Mouse (Mus musculus) A20 (cell line): ENCODE results near the gene Rfx5.
A peak's percentile ranks its signal among the peaks of the same experiment; 100 is the strongest.
"Not testable (repeated sequence)": the region's sequence is repeated elsewhere in the genome, so short reads cannot be mapped to it uniquely, and the experiment has no call there.

Experiments
- DNase-seq: peaks from one replicate; pipeline ENCODE4 v3.0.0-alpha.2; 2011; ENCODE audit warnings: low read depth, low spot score

The Rfx5 gene

DNA sequence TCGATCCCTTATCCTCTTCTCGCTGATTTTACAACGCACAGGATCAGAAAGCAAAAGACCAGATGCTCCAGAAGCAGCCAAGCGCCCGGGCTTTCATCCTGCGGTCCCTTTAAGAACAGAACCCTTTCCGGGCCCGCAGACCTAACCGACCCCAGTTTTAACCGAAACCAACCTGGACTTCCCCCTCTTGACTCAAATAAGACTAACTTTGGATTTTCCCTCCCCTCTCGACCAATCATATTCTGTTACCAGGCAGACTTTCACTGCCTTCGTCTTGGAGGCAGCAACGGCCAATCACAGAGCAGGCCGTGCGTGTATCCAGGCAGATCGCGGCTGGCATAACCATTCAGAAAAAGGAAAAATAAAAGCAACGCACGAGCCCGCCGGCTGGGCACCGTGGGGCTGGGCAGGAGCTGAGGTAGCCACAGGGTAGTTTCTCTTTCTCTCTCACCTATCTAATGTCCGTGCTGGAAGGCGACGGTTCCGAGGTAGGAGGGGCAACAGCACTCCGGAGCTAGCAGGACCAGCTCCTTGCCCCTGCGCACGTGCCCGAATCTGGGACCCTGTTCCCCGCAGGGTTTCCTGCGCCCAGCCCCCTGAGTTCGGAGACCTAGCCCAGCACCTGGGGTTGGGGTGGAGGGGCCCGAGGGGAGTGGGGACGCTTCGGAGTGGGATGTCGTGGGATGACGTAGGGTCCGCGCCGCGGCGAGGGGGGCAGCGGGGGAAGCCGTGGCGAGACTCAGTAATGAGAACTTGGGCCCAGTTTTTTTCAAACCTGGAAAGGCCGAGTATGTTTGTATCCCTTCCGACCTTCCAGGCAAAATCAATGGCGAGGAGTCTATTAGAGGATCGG, at the start of gene Rfx5:
Gene Rfx5 (plus strand): TSS at position 312 of the 853 bp plus-strand sequence.
- peak; percentile 99 for DNase-seq

DNA sequence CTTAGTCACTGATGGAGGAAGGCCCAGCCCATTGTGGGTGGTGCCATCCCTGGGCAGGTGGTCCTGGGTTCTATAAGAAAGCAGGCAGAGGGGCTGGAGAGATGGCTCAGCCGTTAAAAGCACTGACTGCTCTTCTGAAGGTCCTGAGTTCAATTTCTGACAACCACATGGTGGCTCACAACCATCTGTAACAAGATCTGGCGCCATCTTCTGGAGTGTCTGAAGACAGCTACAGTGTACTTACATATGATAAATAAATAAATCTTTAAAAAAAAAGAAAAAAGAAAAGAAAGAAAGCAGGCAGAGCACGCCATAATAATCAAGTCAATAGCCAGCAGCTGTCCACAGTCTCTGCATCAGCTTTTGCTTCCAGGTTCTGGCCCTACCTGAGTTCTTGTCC, 49.1 kb upstream of the Rfx5 start:
- DNase-seq = not testable (repeated sequence)

GRCm38 (mm10) chr3:94906482-94906881, 47.4 kb upstream of the Rfx5 start:
- DNase-seq = peak; percentile 35

DNA sequence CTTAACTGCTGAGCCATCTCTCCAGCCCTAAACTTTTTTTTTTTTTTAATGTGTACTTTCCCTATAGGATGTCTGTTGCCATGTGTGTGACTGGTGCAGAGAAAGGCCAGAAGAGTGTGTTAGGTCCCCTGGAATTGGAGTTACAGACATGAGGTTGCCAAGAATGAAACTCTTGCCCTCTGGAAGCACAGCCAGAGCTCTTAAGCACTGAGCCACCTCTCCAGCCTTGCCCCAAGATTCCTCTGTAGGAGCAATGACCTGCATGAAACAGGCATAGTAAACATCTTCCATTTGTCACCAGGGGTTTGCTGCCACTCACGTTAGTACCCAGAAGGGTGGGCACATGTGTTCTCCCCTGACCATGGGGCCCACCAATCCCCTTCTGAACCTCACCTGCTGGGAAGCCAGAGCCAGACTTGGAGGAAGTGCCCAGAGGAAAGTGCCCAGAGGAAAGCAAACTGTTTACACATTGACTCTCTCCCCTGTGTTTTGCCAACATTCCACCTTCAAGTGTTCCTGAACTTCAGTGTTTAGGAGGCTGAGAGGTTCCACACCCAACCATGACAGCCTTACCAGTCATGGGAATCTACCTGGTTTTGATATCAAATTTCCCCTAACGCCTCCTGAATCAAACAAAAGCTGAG, 42.7 kb upstream of the Rfx5 start:
- DNase-seq = no peak

GRCm38 (mm10) chr3:94913801-94914200, 40.1 kb upstream of the Rfx5 start:
- no peak for DNase-seq

DNA sequence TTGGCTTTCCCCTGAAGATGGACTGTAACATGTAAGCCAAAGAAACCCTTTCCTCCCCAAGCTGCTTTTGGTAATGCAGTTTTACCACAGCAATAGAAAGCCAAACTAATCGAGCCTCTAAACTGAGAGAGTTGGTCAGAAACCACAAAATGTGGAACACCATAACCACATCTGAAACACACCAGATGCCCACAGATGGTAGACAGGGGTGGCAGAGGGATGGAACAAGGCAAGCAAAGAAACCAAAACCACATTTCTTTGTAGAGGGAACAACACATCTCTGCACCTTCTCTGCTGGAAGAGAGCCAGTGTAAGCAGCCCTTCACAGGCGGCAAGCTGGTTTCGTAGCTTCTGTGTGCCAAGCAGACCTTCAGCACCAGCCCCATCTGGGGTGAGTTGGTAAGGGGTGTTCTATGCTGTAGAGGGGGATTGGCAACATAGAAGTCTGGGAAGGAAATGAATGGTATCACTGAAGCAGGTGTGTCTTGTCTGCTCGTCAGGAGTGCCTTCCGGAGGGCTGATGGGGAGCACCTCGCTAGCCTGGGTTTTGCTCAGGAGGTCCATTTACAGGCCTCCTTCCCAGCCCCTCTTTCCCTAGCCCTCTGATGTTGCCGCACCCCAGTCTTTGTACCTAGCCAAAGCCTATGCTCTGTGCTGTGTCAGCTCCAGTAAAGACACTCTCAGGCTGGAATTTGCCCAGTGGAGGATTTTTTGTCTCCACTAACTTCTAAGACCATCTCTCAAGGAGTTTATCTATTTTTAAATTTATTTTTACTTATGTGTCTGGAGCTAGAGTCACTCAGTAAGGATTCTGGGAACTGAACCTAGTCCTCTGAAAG, 37.8 kb upstream of the Rfx5 start:
- DNase-seq = peak; percentile 30

DNA sequence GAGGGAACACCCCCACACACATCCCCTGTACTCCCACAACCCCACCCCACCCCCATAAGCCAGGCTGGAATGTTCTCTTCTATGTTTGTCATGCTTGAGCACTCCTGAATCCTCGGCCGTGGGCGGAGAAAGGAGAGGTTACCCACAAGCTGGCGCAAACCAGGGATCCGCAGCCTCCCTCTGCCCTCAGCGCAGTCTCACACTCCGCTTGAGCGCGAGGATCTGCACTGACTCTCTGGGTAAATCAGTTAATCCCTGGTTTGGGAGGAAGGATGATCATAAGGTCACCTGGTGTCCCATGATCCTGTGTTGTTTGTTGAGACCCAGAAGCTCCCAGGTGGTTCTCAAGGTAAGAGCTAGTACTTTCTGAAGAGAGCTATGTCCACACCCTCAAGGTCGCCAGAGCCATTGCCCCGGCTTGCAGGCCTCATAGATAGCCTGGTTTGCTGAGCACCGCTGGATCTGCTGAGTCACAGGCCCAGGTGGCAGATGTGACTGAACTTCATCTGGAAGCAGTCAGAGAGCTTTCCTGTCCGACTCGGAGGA, 36.0 kb upstream of the Rfx5 start:
- peak; percentile 39 for DNase-seq

GRCm38 (mm10) chr3:94918845-94919244, 35.0 kb upstream of the Rfx5 start:
- no peak for DNase-seq

DNA sequence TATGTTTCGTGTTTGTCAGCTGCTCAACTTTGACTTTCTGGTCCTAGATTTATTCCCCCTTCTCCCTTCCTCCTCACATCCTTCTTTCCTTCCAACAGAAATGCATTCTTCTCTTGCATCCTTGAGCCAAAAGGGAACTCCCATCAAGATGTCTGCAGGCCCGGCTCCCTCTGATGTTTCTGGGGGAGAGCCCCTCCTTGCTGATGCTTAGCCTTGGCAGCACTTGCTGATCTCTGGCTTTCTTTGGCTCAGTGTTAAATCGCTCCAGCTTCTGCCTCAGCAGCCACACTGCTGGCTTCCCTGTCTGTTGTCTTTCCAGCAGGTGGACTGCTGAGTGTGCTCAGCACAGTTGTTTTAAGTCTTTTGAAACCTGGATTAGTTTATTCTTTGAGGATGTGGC, 32.8 kb upstream of the Rfx5 start:
- no peak for DNase-seq

DNA sequence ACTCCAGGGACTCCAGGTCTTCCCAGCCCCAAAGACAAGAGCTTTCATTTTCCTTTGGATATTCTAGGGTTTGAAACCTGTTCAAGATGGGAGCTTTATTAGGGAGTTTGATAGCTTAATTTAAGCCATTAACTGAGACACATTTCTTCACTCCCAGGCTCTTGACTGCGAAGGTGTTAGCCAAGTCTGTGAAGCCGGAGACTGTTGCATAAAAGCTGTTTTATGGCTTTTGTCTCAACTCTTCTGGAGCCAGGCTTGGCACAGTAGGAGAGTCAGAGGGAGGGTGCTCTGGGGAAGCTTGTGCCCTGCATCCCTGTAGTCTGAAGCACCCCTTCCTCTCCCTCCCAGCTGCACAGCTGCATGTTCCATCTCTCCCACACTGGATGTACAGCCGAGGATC, 31.5 kb upstream of the Rfx5 start:
- DNase-seq = no peak

DNA sequence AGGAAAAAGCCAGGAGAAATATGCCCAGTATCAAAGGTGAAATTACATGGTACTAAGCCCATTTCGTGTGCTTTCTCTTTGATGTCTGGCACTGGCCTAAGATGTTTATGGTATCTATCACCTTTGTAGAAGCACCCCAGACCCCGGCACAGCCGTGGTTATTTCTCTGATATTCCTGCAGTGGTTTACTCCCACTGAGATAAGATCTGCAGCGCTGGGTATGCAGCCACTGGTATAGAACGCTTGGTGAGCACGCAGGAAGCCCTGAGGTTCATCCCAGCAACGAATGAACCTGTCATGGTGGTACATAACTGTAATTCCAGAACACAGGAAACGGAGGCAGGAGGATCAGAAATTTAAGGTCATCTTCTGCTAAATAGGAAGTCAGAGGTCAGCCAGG, 29.2 kb upstream of the Rfx5 start:
- DNase-seq = no peak

DNA sequence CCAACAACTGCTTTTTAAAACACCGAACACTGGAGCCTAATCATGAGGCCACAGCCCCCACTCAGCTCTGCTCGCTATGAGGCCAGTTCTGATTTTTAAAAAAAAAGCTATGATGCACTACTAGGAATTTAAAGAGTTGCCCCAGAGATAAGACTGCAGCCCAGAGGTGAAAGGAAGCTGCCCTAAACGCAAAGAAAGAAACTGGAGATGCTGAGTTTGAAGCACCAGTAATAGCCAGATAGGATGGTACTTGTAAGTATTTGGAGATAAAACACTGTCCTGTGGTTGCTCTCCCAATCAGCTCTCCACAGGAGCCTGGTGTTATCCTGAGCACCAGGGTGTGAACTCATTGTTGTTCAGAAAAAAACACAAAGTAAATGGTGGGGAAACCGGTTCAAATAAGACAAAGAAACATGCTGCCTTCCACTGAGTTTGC, 27.6 kb upstream of the Rfx5 start:
- DNase-seq = not testable (repeated sequence)

DNA sequence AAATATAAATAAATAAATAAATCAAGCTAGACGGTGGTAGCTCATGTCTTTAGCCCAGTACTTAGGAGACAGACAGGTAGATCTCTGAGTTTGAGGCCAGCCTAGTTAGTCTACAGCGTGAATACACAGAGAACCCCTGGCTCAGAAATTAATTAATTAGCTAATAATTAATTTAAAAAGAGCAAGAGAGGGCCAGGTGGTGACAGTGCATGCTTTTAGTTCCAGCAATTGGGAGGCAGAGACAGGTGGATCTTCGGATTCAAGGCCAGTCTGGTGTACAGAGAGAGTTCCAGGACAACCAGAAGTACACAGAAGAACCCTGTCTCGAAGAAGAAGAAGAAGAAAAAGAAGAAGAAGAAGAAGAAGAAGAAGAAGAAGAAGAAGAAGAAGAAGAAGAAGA, 24.9 kb upstream of the Rfx5 start:
- DNase-seq = not testable (repeated sequence)

GRCm38 (mm10) chr3:94930386-94931266, 23.2 kb upstream of the Rfx5 start:
- not testable (repeated sequence) for DNase-seq

DNA sequence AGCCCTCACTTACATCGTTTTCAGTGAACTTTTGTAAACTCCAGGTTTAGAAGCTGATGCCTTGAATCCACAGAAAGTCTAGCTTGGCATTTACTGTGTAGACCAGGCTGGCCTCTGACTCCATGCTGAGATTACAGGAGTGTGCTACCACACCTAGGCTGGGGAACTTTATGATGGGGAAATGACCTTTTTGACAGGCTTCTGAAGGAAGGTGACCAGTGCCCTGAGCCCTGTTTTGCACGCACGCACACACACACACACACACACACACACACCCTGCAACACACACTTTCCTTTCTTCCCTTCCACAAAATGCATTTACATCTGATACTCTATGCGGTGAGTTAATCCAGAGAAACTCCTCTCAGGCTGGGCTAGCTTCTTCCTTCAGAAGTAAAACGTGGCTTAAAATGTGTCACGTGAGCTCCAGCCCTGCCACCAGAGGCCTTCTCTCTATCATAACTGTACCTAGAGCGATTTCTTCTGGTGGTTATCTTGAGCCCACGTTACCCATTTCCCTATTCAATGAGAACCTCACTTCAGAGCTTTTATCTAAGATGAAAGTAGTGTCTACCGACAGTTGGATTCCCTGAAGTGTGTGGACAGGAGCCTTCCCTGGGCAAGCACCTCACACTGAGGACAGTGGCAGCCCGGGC, 22.3 kb upstream of the Rfx5 start:
- not testable (repeated sequence) for DNase-seq

DNA sequence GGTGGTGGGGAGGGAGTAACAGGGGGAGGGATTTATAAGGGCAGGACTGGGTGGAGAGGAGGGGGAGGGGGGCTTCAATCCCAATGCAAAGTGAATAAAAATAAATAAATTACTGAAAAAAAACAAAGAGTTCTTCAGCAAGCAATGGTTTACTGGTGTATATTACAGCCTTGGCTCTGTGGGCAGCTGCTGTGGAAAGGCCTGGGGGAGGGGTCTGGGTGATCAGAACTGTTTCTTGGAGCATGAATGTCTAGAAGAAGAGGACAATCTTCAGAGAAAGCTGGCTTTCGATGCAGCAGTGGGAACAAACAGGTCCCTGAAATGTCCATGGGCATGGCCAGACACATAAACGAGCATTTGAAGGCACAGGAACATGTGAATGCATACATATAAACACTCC, 21.6 kb upstream of the Rfx5 start:
- not testable (repeated sequence) for DNase-seq

DNA sequence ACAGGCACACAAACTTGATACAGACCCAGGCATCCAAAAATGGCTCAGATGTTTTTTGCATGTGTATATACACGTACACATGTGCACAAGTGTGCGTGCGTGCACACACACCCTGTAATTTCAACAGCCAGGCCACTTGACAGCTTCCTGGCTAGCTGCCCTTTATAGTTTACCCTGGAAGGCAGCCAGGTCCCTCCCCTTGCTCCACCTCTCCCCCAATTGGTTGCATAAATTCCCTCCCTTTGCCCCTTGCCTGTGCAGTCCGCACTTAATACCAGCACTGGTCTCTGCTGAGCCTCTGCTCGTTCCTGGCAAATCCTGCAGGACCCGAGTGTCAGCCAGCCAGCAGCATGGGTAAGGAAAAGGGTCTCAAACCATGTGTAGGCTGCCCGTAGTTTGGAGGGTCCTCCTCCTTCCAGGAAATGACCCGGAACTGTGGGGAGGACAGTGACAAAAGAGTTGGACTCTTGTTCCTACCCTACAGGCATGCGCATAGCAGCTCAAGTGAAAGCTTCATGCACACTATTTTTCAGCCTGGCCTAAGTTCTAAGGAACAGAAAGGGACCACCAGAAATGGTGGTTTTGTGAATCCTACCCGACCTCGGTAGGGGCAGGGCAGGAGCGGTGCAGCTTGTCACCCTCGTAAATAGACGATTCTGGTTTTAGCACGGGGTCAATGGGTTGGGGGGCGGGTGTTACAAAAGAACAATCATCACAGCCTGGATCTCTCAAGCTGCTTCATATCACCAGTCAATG, 20.9 kb upstream of the Rfx5 start, which contains the start of gene Selenbp1:
Gene Selenbp1 (plus strand): TSS at position 248 of the 756 bp plus-strand sequence.
- no peak for DNase-seq

GRCm38 (mm10) chr3:94933604-94934003, 20.3 kb upstream of the Rfx5 start:
- not testable (repeated sequence) for DNase-seq

- DNase-seq = not testable (repeated sequence)
These were observed 19.3 kb upstream of the Rfx5 start for GRCm38 (mm10) chr3:94934564-94934963.
